8 mouse cellular contexts compared by ENCODE assay signal in genomic region chr16:17405271-17405696, GRCm38 (mm10). TPM values are rescaled to one million over a fixed set of nuclear protein-coding genes. Genes with fewer than 3 reads are reported as not detected.
A peak's percentile ranks its signal among the peaks of the same experiment; 100 is the strongest.
DNase-seq lines count a peak whose midpoint lies in the region; ATAC-seq and TF ChIP-seq lines count a peak whose summit lies in the region.

No protein-coding gene starts in this region.

- H3K4me3 ChIP-seq in embryonic facial prominence, embryonic 12.5 days: peak overlapping the region; percentile 81
- H3K4me3 ChIP-seq in heart, adult 2 months: peak overlapping the region; percentile 76

- under 1% methylated on average over 22 of the region's 22 CpGs for WGBS in embryonic facial prominence, embryonic 12.5 days
- under 1% methylated on average over 22 of the region's 22 CpGs for WGBS in heart, adult 2 months

- no peaks in the 10 kb centered on the region for H3K27me3 ChIP-seq in embryonic facial prominence, embryonic 12.5 days
- no peaks in the 10 kb centered on the region for H3K27me3 ChIP-seq in heart, adult 2 months (ENCODE audit: control insufficient read depth, insufficient read depth, low read length)

- TF ChIP-seq CTCF in heart, adult 2 months (IDR thresholded peaks at IDR 0.05): no peak

- peak; percentile 36 to 66 for DNase-seq in urinary bladder, adult 18-20 months (ENCODE audit: low spot score in 2 of 2)
- no peak for DNase-seq in urinary bladder, adult 2 months (ENCODE audit: low spot score)
- DNase-seq in heart, adult 2 months: peak; percentile 79 to 81
- DNase-seq in kidney, adult 18-20 months: peak; percentile 81
- peak; percentile 64 for DNase-seq in left cerebral cortex, postnatal 4 days
- DNase-seq in mesoderm, embryonic 11.5 days (ENCODE audit: low read depth, low spot score): peak; percentile 54
- peak; percentile 79 for DNase-seq in telencephalon, adult 2 months (ENCODE audit: low read depth, low spot score)

- peaks cover 5% of the 10 kb centered on the region; the same call in 1 of the 2 replicates for H3K79me2 ChIP-seq in heart, adult 2 months (replicated peaks; ENCODE audit: control insufficient read depth, insufficient read depth, low read length)

- no peaks in the 10 kb centered on the region for H3K9me3 ChIP-seq in embryonic facial prominence, embryonic 12.5 days

- no peaks in the 10 kb centered on the region for H3K36me3 ChIP-seq in embryonic facial prominence, embryonic 12.5 days
- H3K36me3 ChIP-seq in heart, adult 2 months (ENCODE audit: control insufficient read depth, insufficient read depth, low read length): no peaks in the 10 kb centered on the region

- H3K4me2 ChIP-seq in embryonic facial prominence, embryonic 12.5 days (replicated peaks): peak overlapping the region; percentile 76

- peak overlapping the region; percentile 75 for H3K9ac ChIP-seq in embryonic facial prominence, embryonic 12.5 days
- peak overlapping the region; percentile 67 for H3K9ac ChIP-seq in heart, adult 2 months (ENCODE audit: low read depth, low read length)

- intact Hi-C loops in heart, adult 2 months (cut with DNase I): loop anchor here (1.0 to 5.0 kb wide), 3 partner anchors 28 to 317 kb away; partner anchors contain the start of gene Thap7
- intact Hi-C loops in left cerebral cortex, postnatal 4 days (cut with DNase I): no loop called here

- H3K27ac ChIP-seq in embryonic facial prominence, embryonic 12.5 days: peak overlapping the region; percentile 77
- H3K27ac ChIP-seq in heart, adult 2 months: peak overlapping the region; percentile 83

- 0 out of 2 replicates have a peak, but pooled peaks have one; percentile 28 for TF ChIP-seq EP300 in heart, adult 2 months (IDR thresholded peaks at IDR 0.05; ENCODE audit: insufficient read depth, low read depth, low read length)

- H3K4me1 ChIP-seq in embryonic facial prominence, embryonic 12.5 days: peaks cover 21% of the 10 kb centered on the region
- H3K4me1 ChIP-seq in heart, adult 2 months (ENCODE audit: control insufficient read depth, insufficient read depth, low read length): peaks cover 12% of the 10 kb centered on the region

- no peak; the same call in none of the 2 replicates for TF ChIP-seq POLR2A in heart, adult 2 months (IDR thresholded peaks at IDR 0.05; ENCODE audit: insufficient read depth, low read depth, low read length)

- peak; percentile 85 for ATAC-seq in embryonic facial prominence, embryonic 12.5 days (ENCODE audit: insufficient number of reproducible peaks, insufficient read depth, low FRiP score, low TSS enrichment)

RNA-seq across cellular contexts. Expression of gene Snap29, which starts 0.5 kb away (rescaled TPM):
- polyA plus RNA-seq in urinary bladder, adult 2 months (2012; rRNA removed): 8.4 and 14.1 TPM in 2 replicates
- 12.9 and 13.0 TPM in 2 replicates for polyA plus RNA-seq in embryonic facial prominence, embryonic 12.5 days (2016; fragmentation: Nextera tagmentation; extraction: Ambion mirVana)
- 10 to 100 TPM; 15.5 to 17.0 TPM for total RNA-seq in heart, adult 2 months (2021)
- 5.0 and 8.1 TPM in 2 replicates for polyA plus RNA-seq in heart, adult 2 months (2012; rRNA removed)
- 10 to 100 TPM; 33.7 to 35.0 TPM for total RNA-seq in left cerebral cortex, postnatal 4 days (2021)

RNA-seq across cellular contexts. Expression of gene Pi4ka, which starts 0.8 kb away (rescaled TPM):
- polyA plus RNA-seq in urinary bladder, adult 2 months (2012; rRNA removed): 70.4 and 75.5 TPM in 2 replicates
- polyA plus RNA-seq in embryonic facial prominence, embryonic 12.5 days (2016; fragmentation: Nextera tagmentation; extraction: Ambion mirVana): 44.6 and 45.2 TPM in 2 replicates
- 10 to 100 TPM; 56.4 to 57.1 TPM for total RNA-seq in heart, adult 2 months (2021)
- 49.0 and 61.2 TPM in 2 replicates for polyA plus RNA-seq in heart, adult 2 months (2012; rRNA removed)
- 100 to 1,000 TPM; 150 to 152 TPM for total RNA-seq in left cerebral cortex, postnatal 4 days (2021)

RNA-seq across cellular contexts. Expression of gene Crkl, which starts 46.5 kb away (rescaled TPM):
- polyA plus RNA-seq in urinary bladder, adult 2 months (2012; rRNA removed): 19.2 and 19.3 TPM in 2 replicates
- polyA plus RNA-seq in embryonic facial prominence, embryonic 12.5 days (2016; fragmentation: Nextera tagmentation; extraction: Ambion mirVana): 91.3 and 91.7 TPM in 2 replicates
- total RNA-seq in heart, adult 2 months (2021): 10 to 100 TPM; 26.2 to 27.2 TPM
- polyA plus RNA-seq in heart, adult 2 months (2012; rRNA removed): 31.2 and 36.5 TPM in 2 replicates
- 10 to 100 TPM; 35.7 to 35.8 TPM for total RNA-seq in left cerebral cortex, postnatal 4 days (2021)
